Mouse (Mus musculus) hindbrain, embryonic 12.5 days (tissue): ENCODE measurements around the gene Pygm. TPM values are rescaled to one million over a fixed set of nuclear protein-coding genes. Genes with fewer than 3 reads are reported as not detected.

Experiments
- ATAC-seq: fragments of 200-750 bp; cut with Nextera tagmentation; 2 replicates; pipeline ENCODE4 v1.8.0; 2017; ENCODE audit warnings: moderate TSS enrichment; ENCODE audit not compliant: low FRiP score
- H3K27ac ChIP-seq: fragments of 300-500 bp; sonication (generic); 2 replicates; pipeline ENCODE4 v1.5.1; 2016; ENCODE audit warnings: mild to moderate bottlenecking
- H3K27me3 ChIP-seq: fragments of 300-500 bp; sonication (generic); 2 replicates; pipeline ENCODE4 v1.6.1; 2016; ENCODE audit warnings: mild to moderate bottlenecking
- H3K36me3 ChIP-seq: fragments of 300-500 bp; sonication (generic); 2 replicates; pipeline ENCODE4 v1.6.1; 2016; ENCODE audit warnings: mild to moderate bottlenecking
- H3K4me1 ChIP-seq: fragments of 300-500 bp; sonication (generic); 2 replicates; pipeline ENCODE4 v1.6.1; 2016
- H3K4me2 ChIP-seq: fragments of 300-500 bp; sonication (generic); replicated peaks from 2 replicates; pipeline ENCODE4 v1.6.1; 2016; ENCODE audit warnings: mild to moderate bottlenecking
- H3K4me3 ChIP-seq: fragments of 300-500 bp; sonication (generic); 2 replicates; pipeline ENCODE4 v1.5.1; 2016; ENCODE audit warnings: mild to moderate bottlenecking
- H3K9ac ChIP-seq: fragments of 300-500 bp; sonication (generic); 2 replicates; pipeline ENCODE4 v1.6.1; 2016; ENCODE audit warnings: mild to moderate bottlenecking, moderate library complexity
- H3K9me3 ChIP-seq: fragments of 300-500 bp; sonication (generic); replicated peaks from 2 replicates; pipeline ENCODE4 v1.6.1; 2016; ENCODE audit warnings: mild to moderate bottlenecking
- WGBS: fragments of 180-500 bp; shearing (Covaris S2); methylation state at CpG from one replicate; pipeline ENCODE4 v1.1.7; 2016; 5-methylcytosine and 5-hydroxymethylcytosine counted together
- polyA plus RNA-seq: library from polyadenylated mRNA; unstranded; fragments of >200 nt; fragmentation: Nextera tagmentation; extraction: Ambion mirVana; gene quantifications from 2 replicates; pipeline ENCODE4 v1.2.1, GENCODE M21; 2016

Pygm gene
- polyA plus RNA-seq, 1 experiment from 2014 or later, result 1.8 TPM

GRCm38 (mm10) chr19:6343066-6343925 is 40.9 kb upstream of the Pygm start:
- no peak overlapping the region for H3K4me2 ChIP-seq
- no peak overlapping the region for H3K27ac ChIP-seq
- no peak overlapping the region for H3K4me3 ChIP-seq
- no peak for ATAC-seq
- no peaks in the 10 kb centered on the region for H3K9me3 ChIP-seq
- H3K9ac ChIP-seq, result no peak overlapping the region
- peaks cover 76% of the 10 kb centered on the region for H3K36me3 ChIP-seq
- H3K4me1 ChIP-seq, result peaks cover 18% of the 10 kb centered on the region
- 89% methylated on average over 18 of the region's 19 CpGs for WGBS
- no peaks in the 10 kb centered on the region for H3K27me3 ChIP-seq

GRCm38 (mm10) chr19:6343996-6344395 is 40.2 kb upstream of the Pygm start:
- no peak for ATAC-seq
- Histone ChIP-seq H3K27ac (no peak overlapping the region), H3K4me1 (peaks cover 24% of the 10 kb centered on the region), H3K9me3 (no peaks in the 10 kb centered on the region), H3K9ac (no peak overlapping the region), H3K4me3 (no peak overlapping the region), H3K27me3 (no peaks in the 10 kb centered on the region), H3K36me3 (peaks cover 69% of the 10 kb centered on the region), H3K4me2 (no peak overlapping the region)
- WGBS, result 87% methylated on average over 5 of the region's 5 CpGs

GRCm38 (mm10) chr19:6346023-6346422 is 38.2 kb upstream of the Pygm start:
- peaks cover 61% of the 10 kb centered on the region for H3K36me3 ChIP-seq
- WGBS, result 86% methylated on average over 5 of the region's 5 CpGs
- ATAC-seq, result no peak

GRCm38 (mm10) chr19:6346661-6347060 is 37.5 kb upstream of the Pygm start:
- 90% methylated on average over 10 of the region's 10 CpGs for WGBS

More at GRCm38 (mm10) chr19:6346023-6346422, 38.2 kb upstream of the Pygm start:
- no peaks in the 10 kb centered on the region for H3K27me3 ChIP-seq
- no peak overlapping the region for H3K4me3 ChIP-seq
- peaks cover 23% of the 10 kb centered on the region for H3K4me1 ChIP-seq
- H3K9ac ChIP-seq, result no peak overlapping the region
- H3K4me2 ChIP-seq, result no peak overlapping the region
- no peak overlapping the region for H3K27ac ChIP-seq
- H3K9me3 ChIP-seq, result no peaks in the 10 kb centered on the region

GRCm38 (mm10) chr19:6347615-6348014 is 36.6 kb upstream of the Pygm start:
- no peak overlapping the region for H3K9ac ChIP-seq
- no peaks in the 10 kb centered on the region for H3K27me3 ChIP-seq
- WGBS, result 94% methylated on average over 4 of the region's 4 CpGs
- peaks cover 15% of the 10 kb centered on the region for H3K4me1 ChIP-seq
- H3K27ac ChIP-seq, result no peak overlapping the region
- no peak for ATAC-seq
- H3K9me3 ChIP-seq, result no peaks in the 10 kb centered on the region
- H3K36me3 ChIP-seq, result peaks cover 60% of the 10 kb centered on the region
- no peak overlapping the region for H3K4me2 ChIP-seq
- H3K4me3 ChIP-seq, result no peak overlapping the region

More at GRCm38 (mm10) chr19:6346661-6347060, 37.5 kb upstream of the Pygm start:
- peaks cover 16% of the 10 kb centered on the region for H3K4me1 ChIP-seq
- no peaks in the 10 kb centered on the region for H3K27me3 ChIP-seq
- no peak overlapping the region for H3K9ac ChIP-seq
- no peak overlapping the region for H3K27ac ChIP-seq
- peaks cover 61% of the 10 kb centered on the region for H3K36me3 ChIP-seq
- no peaks in the 10 kb centered on the region for H3K9me3 ChIP-seq
- H3K4me3 ChIP-seq, result no peak overlapping the region
- no peak overlapping the region for H3K4me2 ChIP-seq
- ATAC-seq, result no peak

GRCm38 (mm10) chr19:6348717-6349116 is 35.5 kb upstream of the Pygm start:
- Histone ChIP-seq H3K4me3 (no peak overlapping the region), H3K4me1 (peaks cover 15% of the 10 kb centered on the region), H3K4me2 (no peak overlapping the region), H3K27ac (0 out of 2 replicates have a peak overlapping the region, but pooled peaks have one; percentile 30), H3K27me3 (no peaks in the 10 kb centered on the region), H3K9me3 (no peaks in the 10 kb centered on the region), H3K36me3 (peaks cover 63% of the 10 kb centered on the region), H3K9ac (peak overlapping the region; percentile 39)
- WGBS, result 49% methylated on average over 9 of the region's 9 CpGs
- ATAC-seq, result no peak

- no peak for ATAC-seq
- Histone ChIP-seq H3K9me3 (no peaks in the 10 kb centered on the region), H3K27me3 (no peaks in the 10 kb centered on the region), H3K4me1 (peaks cover 15% of the 10 kb centered on the region), H3K9ac (no peak overlapping the region), H3K36me3 (peaks cover 64% of the 10 kb centered on the region), H3K4me2 (no peak overlapping the region), H3K27ac (0 out of 2 replicates have a peak overlapping the region, but pooled peaks have one; percentile 30), H3K4me3 (no peak overlapping the region)
- 41% methylated on average over 14 of the region's 14 CpGs for WGBS
These were observed 34.8 kb upstream of the Pygm start for GRCm38 (mm10) chr19:6349215-6349983.

GRCm38 (mm10) chr19:6351431-6352106 is 32.6 kb upstream of the Pygm start:
- peaks cover 15% of the 10 kb centered on the region for H3K4me1 ChIP-seq
- no peak overlapping the region for H3K4me2 ChIP-seq
- no peaks in the 10 kb centered on the region for H3K27me3 ChIP-seq
- H3K9ac ChIP-seq, result no peak overlapping the region
- no peak overlapping the region; the same call in 1 of the 2 replicates for H3K27ac ChIP-seq
- WGBS, result 67% methylated on average over 14 of the region's 14 CpGs
- peaks cover 46% of the 10 kb centered on the region for H3K36me3 ChIP-seq
- H3K9me3 ChIP-seq, result no peaks in the 10 kb centered on the region
- no peak overlapping the region for H3K4me3 ChIP-seq
- ATAC-seq, result no peak

- Histone ChIP-seq H3K4me2 (no peak overlapping the region), H3K27ac (no peak overlapping the region), H3K36me3 (peaks cover 41% of the 10 kb centered on the region), H3K4me3 (no peak overlapping the region), H3K27me3 (no peaks in the 10 kb centered on the region), H3K9me3 (no peaks in the 10 kb centered on the region), H3K9ac (no peak overlapping the region), H3K4me1 (peaks cover 15% of the 10 kb centered on the region)
- 91% methylated on average over 2 of the region's 2 CpGs for WGBS
- ATAC-seq, result no peak
These were observed 32.1 kb upstream of the Pygm start for GRCm38 (mm10) chr19:6352107-6352505.

- no peak overlapping the region for H3K4me3 ChIP-seq
- H3K4me2 ChIP-seq, result no peak overlapping the region
- 90% methylated on average over 7 of the region's 7 CpGs for WGBS
- no peak overlapping the region for H3K9ac ChIP-seq
- ATAC-seq, result no peak
- H3K9me3 ChIP-seq, result no peaks in the 10 kb centered on the region
- H3K36me3 ChIP-seq, result peaks cover 29% of the 10 kb centered on the region
- H3K27ac ChIP-seq, result no peak overlapping the region
- no peaks in the 10 kb centered on the region for H3K27me3 ChIP-seq
- H3K4me1 ChIP-seq, result peaks cover 9% of the 10 kb centered on the region
These were observed 30.2 kb upstream of the Pygm start for GRCm38 (mm10) chr19:6354030-6354429.

- 83% methylated on average over 3 of the region's 3 CpGs for WGBS
- Histone ChIP-seq H3K4me3 (no peak overlapping the region), H3K4me2 (no peak overlapping the region), H3K27me3 (no peaks in the 10 kb centered on the region), H3K36me3 (peaks cover 15% of the 10 kb centered on the region), H3K9ac (no peak overlapping the region), H3K27ac (no peak overlapping the region), H3K4me1 (peaks cover 18% of the 10 kb centered on the region), H3K9me3 (no peaks in the 10 kb centered on the region)
- ATAC-seq, result no peak
These were observed 22.9 kb upstream of the Pygm start for GRCm38 (mm10) chr19:6361291-6361690.

GRCm38 (mm10) chr19:6363091-6363410 is 21.1 kb upstream of the Pygm start:
- Histone ChIP-seq H3K4me2 (peak overlapping the region; percentile 56), H3K4me3 (peak overlapping the region; percentile 98), H3K4me1 (peaks cover 22% of the 10 kb centered on the region), H3K27me3 (no peaks in the 10 kb centered on the region), H3K27ac (peak overlapping the region; percentile 99), H3K9me3 (no peaks in the 10 kb centered on the region), H3K9ac (peak overlapping the region; percentile 54), H3K36me3 (peaks cover 32% of the 10 kb centered on the region)
- 2% methylated on average over 11 of the region's 11 CpGs for WGBS
- no peak for ATAC-seq
